Mouse (Mus musculus) right cerebral cortex, postnatal 14 days (tissue): ENCODE measurements around the gene G3bp1.

ENCODE experiments used
- DNase-seq: peaks from one replicate; pipeline ENCODE4 v3.0.0; 2022

Gene G3bp1

DNA sequence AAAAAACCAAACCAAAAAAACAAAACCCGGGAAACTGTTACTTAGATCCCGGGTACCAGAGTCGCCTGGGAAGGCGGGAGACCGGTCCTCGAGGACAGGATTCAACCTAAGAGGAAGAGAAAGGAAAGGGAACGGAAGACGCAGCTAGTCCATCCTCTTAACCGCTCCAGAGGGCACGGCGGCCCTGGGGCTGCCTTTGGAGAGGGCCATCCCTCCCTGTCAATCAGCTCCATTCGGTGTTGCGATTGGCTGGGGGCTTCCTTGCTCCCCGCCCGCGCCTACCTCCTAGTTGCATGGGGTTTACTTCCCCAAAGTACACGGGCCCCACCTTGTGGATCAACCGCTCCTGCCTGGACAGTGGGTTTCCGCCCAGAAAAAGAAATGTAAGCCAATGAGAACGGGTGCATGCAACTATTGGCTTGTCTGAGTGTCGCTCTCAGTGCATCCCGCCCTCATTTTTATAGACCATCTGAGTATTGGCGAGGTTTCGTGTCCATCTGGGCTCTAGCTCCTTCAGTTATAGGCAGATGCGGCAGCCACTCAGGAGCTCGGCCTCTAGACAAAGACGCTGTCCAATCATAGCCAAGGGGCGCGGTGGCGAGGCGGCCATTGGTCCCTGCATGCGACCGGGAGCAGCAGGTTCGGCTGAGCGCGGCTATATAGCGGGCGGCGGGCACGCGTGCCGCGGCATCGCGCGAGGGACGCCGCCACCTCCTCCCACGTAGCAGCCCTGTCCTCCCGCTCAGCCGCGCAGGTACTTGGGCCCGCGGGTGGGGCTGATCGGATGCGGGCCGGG, at the start of gene G3bp1:
Gene G3bp1, plus strand, starts transcription at position 638 of the 796 bp plus-strand sequence.
- DNase-seq = peak; percentile 99

DNA sequence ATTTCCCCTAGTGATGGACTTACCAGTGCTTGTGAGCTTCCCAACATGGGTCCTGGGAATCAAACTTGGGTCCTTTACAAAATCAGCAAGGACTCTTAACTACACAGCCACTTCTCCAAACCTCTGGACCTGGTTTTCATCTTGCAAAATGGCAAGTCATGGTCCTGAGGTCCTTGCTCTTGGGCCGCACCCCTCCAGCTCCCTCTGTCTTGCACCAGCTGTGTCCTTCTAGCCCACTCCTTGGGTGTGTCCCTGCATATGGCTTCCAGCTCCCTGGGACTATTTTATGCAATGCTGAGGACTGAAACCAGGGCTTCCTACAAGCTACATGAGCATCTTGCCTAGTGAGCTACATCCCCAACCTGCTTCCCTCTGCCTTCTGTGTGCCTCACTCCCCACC, 46.5 kb upstream of the G3bp1 start, which contains the start of gene Sparc:
Gene Sparc, minus strand, starts transcription at position 206 of the 400 bp plus-strand sequence.
- DNase-seq = no peak

DNA sequence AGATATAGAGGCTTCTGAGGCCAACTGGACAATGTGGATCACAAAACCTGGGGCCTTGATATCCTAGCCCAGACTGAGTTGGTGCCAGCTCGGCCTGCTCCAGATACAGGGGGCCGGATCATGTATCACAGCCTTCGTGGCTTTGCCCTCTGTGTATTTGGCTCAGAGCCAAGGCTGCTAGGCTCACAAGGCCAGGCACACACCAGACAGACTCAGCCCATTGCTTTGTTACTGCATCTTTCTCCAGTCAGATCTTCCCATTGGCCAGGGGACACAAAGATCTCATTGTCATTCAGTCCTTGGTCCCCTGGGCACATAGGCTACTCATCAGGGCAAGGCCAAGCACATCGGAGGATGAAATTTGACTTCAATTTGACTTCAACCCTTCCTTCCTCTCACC, 45.7 kb upstream of the G3bp1 start:
- DNase-seq = no peak

DNA sequence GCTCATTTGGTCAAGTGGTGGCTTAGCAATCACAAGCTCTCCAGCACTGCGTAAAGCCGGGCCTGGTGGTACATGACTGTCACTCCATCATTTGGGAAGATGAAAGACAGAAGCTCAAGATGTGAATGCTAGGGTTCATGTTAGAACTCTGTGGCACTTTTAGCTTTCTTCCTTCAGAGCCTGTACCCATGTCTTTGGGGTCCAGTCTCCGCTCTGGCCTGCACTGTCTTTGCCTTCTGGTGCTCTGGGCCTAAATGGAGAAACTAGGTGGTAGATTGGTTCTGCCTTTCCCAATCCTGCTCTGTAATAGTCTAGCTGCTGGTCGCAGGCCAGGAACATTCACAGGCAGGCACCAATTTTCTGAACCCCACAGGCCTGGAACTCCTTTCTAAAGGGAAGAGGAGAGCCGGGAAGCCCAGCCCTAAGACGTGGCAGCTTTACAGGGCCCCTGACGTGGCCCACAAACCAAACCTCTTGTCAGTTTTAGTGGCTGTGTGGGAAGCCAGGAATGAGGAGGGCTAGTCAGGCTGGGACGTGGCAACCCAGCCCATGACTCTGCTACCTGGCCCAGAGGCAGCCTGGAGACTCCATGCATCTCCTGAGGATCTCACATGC, 44.6 kb upstream of the G3bp1 start:
- DNase-seq = no peak

DNA sequence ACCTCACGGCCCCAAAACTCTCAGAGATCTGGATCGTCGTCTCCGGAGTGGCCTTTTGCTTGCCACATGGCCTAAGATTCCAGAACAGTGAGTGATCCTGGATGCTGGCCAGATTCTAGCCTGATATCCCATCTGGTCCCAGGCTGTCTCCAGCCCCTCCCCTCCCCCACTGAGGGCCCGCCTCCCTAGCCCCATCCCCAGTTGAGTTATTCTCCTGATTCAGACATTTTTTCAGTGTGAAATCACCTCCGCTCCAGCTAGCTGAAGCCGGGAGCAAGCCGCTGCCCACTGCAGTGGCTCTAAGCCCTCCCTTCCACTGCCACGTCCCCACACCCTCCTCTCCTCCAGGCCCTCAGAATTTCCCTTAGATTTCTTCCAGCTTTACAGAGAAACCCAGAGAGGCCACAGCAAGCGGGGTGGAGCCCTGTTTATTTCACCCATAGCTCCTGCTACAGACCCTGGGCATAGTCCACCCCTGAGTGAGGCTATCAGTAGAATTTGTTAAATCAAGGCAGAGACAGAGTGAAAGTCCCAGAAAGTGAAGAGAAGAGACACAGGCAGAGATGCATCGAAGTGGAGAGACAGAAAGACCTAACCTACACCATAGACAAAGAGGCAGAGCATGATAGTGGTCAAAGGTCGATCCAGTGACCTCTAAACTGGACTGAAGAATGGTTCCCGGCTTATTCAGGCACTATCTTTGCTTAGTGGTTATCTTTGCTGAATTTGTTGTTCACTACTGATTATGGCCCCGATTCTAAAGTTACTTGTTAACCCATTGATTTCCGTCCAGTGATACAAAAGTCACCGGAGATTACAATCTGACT, 41.1 kb upstream of the G3bp1 start:
- peak; percentile 32 for DNase-seq

DNA sequence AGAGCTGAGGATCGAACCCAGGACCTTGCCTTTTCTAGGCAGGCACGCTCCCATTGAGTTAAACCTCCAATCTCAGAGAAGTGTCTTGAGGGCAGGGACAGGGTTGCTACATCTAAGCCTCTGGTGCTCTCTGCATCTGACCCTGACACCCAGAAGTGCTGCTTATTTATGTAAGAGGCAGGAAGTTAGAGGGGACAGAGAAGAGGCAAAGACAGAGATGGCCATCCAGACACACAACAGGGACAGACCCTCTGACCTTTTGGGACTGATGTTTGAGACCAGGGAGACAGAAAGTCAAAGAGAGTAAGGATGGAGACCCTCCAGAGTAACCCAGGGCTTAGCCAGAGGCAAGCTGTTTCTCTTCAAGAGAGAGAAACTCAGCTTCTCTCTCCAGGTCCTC, 39.5 kb upstream of the G3bp1 start:
- no peak for DNase-seq

DNA sequence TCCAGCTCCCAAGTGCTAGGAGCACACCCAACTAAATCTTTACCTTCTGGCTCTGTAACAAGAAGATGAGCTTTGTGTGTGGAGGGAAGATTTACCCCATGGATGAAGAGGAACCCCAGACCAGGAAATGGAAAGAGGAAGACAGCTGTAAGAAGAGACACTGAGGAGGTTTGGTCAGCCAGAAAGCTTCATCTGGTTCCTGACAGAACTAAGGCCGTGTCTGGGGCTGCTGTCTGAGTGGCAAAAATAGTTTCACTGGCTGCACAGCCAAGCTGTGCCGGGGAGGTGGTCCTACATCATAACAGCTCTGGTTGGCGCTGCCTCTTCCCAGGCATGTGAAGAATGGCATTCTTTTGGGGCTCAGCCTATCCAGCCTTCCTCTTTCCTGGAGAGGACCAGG, 36.5 kb upstream of the G3bp1 start:
- no peak for DNase-seq

DNA sequence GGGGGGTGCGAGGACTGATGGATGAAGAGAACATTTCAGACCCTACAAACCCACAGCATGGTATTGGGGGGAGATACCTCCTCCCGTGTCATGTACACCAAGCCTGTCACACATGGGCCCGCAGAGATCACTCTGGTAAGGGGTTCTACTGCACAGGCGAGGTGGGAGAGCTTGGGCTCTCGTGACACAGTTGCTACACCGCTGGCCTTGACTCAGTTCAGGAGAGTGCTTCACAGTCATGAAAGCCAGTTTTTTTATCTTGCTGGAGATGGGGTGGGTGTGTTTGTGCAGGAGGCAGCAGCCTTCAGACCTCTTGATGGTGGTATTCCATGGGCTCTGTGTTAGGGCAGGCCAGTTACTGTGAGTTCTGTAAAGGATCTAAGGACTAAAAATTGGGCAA, 33.4 kb upstream of the G3bp1 start:
- no peak for DNase-seq

DNA sequence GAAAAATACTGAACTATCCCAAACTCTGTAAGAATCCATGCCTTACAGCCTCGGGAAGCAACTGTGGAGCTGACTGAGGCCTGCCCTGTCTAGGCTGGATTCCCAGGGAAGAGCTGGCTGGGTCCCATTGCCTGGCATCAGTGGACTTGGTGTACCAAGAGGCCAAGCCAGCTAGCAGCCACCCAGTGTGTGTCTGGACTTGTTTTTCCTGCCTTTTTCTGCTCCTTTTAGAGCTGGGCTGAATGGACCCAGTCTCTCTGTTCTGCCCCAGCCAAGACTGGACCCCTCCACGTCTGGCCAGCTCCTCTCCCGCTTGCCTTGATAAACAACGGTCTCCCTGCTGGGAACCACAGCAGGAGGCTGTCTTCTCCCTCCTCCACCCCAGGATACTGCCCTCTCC, 31.5 kb upstream of the G3bp1 start:
- DNase-seq = no peak

DNA sequence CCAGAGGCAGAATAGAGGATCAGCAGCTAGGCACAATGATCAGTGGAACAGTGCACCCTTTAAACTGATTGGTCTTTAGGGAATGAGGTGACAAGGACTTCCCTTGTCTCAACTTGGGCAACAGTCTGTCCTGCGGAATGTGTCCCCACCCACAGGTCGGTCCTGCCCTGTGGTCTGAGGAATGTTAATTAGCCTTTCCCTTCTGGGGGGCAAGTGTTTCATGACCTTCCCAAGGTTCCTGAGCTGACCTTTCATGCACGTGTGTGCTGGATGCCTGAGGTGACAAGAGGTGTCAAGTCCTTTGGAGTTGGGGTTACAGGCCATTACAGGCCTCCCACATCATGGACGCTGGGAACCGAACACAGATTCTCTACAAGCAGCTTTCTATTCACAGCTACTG, 29.8 kb upstream of the G3bp1 start:
- DNase-seq = no peak

DNA sequence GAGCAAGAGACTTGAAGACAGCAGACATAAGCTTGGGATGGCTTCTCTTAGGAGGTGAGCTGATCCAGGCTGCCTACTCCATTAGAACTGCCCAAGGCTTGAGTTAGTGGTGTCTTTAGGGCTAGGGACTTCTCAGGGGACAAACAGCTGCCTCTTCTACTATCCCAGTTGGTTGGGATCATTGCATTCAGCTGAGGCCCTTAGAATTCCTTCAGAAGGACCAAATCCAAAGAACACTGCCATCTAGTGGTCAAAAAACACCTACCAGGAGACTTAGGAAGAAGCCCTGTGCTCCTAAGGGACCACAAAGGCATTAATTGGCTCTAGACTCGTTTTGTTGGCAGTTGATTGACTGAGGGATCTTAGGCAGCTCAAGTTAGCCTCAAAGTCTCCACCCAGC, 24.7 kb upstream of the G3bp1 start:
- no peak for DNase-seq

DNA sequence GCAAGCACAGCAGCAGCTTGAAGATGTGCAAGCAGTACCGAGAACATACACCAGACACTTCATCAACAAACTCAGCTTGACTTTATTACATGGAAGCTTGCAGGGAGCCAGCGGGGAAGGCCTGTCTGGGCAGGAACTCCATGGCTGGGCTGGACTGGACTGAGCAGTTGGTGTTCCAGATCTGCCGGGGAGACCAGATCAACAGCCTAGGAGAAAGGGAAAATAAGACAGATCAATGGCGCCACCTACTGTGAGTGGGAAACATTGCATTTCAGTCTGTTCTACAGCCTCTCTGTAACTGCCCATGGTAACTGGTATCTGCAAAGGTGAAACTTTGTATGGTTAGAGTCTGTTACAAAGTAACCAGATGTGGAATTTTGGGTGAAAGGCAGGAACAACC, 22.9 kb upstream of the G3bp1 start:
- DNase-seq = peak; percentile 72

DNA sequence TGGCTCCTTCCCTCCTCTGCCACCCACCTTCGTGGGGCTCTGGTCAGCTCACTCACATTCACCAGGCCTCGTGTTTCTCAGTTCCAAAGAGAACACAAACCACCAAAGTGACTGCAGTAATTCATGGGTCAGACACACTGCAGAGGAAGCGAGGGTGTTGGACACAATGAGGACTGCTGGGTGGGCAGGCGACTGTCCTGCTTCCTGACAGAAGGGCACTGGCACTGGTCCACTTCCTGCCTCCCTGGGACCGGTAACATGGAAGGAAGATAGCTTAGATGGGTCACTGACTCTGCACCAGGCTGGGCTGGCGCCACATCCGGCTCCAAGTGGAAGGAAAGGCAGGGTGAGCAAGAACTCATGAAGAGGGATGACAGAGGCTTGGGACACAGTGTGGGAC, 20.0 kb upstream of the G3bp1 start:
- DNase-seq = no peak

DNA sequence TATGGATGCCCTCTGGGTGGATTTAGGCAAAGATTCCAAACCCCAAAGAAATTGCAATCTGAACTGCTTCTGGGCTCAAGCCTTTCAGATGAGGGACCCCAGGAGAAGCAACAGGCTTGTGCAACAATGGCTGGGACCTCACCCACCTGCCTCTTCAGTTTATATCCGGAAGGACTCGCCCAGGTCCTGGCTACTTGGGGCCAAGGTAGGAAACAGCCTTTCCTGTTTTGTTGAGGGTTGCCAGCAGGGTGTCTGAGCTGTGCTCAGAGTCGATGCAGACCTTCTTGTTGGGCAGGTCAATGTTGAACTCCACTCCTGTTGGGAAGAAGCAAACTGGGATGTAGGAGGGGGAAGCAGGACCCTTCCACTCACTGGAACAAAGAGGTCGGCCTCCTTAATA, 19.2 kb upstream of the G3bp1 start:
- no peak for DNase-seq

DNA sequence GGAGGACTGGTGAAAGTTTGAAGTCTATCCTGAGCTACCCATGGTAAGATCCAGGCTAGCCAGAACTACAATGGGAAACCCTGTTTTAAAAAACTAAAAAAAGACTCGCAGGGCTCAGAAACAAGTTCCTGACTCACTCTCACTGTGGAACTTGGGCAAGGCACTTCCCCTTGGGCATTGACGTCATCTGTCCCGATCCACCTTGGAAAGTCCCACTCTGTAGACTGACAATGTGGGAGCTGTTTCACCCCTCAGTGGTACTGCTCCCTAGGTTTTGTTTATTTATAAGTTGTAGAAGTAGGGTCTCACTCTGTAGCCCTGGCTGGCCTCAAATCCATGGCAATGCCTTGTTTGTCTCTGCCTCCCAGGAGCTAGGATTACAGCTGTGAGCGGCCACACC, 15.8 kb upstream of the G3bp1 start:
- DNase-seq = no peak

DNA sequence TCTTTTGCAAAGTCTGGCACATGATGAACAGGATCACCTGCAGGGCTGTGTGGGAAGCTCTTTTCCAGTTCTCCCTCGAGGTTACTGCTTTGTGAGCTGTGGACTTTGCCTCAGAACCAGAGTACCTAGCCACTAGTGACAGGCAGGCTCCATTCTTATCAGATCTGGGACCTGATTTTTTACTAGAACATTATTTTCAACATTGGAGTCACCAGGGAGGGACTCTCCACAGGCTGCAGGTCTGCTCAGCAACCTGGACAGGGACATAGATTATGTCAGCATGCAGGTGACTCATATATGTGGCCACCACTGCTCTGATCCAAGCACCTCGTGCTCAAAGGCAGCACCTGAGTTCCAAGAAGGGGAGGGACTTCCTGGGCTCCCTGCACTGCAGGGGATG, 14.3 kb upstream of the G3bp1 start:
- DNase-seq = no peak

DNA sequence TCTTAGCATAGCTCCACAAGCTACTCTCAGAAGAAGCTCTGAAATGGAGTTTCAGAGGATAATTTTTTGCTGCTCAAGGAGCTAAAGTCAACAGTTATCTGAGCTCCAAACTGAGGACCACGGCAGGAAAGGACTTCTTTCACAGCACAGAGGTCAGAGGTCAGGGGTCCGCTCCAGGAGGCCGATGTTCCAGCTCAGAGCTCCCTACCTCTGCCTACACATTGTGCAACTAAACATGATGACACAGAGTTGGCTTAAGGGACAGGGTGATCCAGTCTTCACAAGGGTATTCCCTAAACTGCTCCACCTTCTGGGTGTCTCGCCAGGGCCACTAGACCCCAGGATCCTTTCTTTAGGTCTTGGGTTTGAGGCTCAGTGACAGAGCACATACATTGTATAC, 11.0 kb upstream of the G3bp1 start:
- DNase-seq = no peak

DNA sequence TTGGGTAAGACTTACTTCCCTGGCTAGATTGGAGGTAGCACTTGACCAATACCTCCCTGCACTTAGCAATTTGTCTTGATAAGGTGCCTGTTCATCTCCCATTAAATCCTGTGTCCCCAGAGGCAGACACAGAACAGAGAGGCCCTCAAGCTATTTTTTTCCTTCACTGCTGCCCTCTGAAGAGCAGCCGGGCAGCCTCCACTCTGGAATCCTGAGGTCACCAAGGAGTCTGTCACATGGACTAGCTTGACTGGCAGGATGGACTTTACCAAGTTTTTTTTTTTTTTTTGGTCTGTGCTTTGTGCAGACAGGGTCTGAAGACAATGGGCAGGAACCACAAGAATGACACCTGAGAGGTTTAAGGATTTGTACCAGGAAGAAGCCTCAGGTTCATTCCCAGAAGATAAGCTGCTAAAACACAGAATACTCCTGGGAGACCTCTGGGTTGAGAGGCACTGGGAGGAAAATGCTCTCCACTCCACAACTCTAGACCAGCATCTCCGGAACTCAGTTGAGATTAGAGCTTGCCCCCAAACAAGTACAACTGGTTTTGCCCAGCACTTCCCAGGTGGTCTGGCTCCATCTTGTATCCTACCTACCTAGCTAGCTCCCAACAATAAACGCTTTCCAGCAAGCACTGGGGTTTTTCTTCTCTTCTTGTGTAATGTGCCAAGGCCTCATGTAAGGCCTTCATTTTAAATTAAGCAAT, 9.5 kb upstream of the G3bp1 start:
- DNase-seq = no peak

DNA sequence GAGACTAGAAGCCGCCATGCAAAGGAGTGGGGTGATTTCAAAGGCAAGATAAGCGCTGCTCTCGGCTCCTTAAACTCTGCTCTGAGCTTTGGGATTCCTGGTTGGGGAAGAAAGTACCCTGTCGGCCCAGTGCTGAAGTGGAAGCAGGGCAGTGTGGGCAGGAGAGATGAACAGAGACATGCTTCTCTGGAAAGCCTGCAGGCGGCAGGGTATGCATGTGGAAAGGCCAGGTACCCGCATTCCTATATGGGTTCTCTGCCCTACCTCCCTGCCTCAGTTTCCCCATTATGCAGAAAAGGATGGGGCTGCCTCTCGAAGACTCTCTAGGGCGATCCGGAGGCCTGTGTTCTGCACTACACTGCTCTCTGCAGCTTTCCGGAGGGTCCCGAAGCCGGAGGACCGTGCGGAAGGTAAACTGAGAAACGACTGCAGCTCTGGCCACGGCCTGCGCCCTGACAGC, 8.9 kb upstream of the G3bp1 start:
- no peak for DNase-seq

DNA sequence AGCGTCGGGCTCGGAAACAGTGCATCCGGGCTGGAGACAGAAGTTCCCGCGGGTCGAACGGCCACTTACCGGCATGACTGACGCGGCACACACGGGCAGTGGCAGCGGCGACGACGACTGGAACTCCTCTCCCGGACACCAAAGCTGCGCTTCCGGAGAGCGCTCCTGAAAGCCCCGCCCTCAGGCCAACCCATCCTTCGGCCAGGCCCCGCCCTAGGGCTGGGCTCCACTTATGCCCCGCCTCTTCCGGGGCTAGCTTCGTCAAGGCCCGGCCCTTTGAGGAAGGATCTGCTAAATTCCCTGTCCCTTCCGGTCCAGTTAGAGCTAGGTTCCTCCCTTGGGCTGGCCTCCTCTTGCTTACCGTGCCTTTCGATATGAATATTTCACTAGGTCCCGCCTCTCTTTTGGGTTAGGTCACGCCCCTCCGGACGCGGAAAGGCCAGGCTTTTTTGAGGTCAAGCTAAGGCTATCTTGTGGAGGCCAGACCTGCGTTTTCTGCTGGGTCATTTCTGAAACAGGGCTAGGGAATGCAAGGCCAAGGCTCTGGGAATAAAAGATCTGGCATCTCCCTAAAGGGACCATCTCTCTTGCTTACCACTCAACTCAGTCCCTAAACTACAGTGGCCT, 8.4 kb upstream of the G3bp1 start, which contains the start of gene Atox1:
Gene Atox1, minus strand, starts transcription at position 221 of the 627 bp plus-strand sequence.
- DNase-seq = peak; percentile 92

DNA sequence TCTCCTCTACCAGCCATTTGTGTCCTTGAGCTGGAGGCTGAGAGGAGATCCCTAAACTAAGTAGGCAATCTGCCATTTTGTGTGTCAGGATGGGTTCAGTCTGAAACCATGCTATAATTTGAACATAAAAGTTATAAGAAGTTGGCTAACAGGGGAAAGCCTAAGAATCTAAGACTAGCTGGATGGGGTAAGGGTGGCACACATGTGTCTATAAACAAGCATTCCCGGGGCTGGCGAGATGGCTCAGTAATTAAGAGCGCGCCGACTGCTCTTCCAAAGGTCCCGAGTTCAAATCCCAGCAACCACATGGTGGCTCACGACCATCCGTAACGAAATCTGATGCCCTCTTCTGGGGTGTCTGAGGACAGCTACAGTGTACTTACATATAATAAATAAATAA, 7.3 kb upstream of the G3bp1 start:
- DNase-seq = no peak

DNA sequence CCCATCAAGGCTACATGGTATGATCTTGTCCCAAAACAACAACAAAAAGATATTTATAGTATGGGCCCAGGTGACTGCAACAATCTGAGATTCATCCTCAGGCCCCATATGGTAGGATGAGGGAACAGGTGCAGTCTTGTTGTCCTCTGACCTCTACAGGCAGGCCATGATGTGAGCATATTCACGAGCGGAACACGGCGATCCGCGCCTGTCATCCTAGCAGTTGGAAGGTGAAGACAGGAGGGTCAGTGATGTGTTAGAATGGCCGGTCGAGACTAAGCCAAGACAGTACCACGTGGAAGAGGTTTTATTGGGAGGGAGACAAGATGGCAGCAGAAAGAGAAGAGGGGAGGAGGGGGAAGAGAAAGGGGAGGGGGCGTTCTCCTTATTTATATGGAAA, 4.8 kb upstream of the G3bp1 start:
- no peak for DNase-seq

DNA sequence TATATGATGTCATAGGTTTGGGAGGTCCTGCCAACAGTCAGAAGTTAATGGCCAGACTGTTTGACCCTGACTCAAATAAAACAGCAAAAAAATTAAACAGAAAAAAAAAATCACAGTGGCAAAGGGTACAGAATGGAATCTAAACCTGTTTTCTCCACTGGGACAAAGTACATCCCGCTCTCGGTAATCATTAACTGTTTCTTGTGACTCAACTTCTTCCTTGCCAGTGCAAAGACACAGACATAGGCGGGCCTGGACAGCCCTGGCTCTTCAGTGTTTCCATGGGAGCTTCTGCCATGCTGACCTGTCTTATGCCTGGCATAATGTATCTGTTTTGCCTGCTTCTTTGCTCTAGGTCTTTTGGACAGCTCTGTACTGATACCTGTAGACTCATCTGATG, 4.3 kb upstream of the G3bp1 start:
- no peak for DNase-seq
